Mouse (Mus musculus) forebrain, postnatal 0 days (tissue): ENCODE measurements at regions not wholly inside any gene's neighbourhood (a gene's known extent, or its start where the extent isn't known, plus 50 kb on each side); places are given as distances from the start of the nearest gene placed in this dataset.
A peak's percentile ranks its signal among the peaks of the same experiment; 100 is the strongest.

Experiments
- ATAC-seq: fragments of 200-750 bp; cut with Nextera tagmentation; 2 replicates; pipeline ENCODE4 v1.8.0; 2017; ENCODE audit warnings: mild to moderate bottlenecking, moderate library complexity
- DNase-seq: peaks from one replicate; pipeline ENCODE4 v3.0.0-alpha.2; 2015
- H3K27ac ChIP-seq: fragments of 300-500 bp; sonication (generic); 2 replicates; pipeline ENCODE4 v1.5.1; 2014; ENCODE audit warnings: low read depth, mild to moderate bottlenecking, antibody characterized with exemption, low read length, moderate library complexity, mixed read lengths
- H3K27me3 ChIP-seq: fragments of 300-500 bp; sonication (generic); 2 replicates; pipeline ENCODE4 v1.6.1; 2014; ENCODE audit warnings: mild to moderate bottlenecking, low read length, mixed read lengths; ENCODE audit not compliant: insufficient read depth
- H3K36me3 ChIP-seq: fragments of 300-500 bp; sonication (generic); 2 replicates; pipeline ENCODE4 v1.6.1; 2014; ENCODE audit warnings: mild to moderate bottlenecking, moderate library complexity; ENCODE audit not compliant: insufficient read depth
- H3K4me1 ChIP-seq: fragments of 300-500 bp; sonication (generic); 2 replicates; pipeline ENCODE4 v1.6.1; 2014; ENCODE audit warnings: antibody characterized with exemption; ENCODE audit not compliant: insufficient read depth
- H3K4me2 ChIP-seq: fragments of 300-500 bp; sonication (generic); 2 replicates; pipeline ENCODE4 v1.6.1; 2014; ENCODE audit warnings: low read depth, mild to moderate bottlenecking, moderate library complexity
- H3K4me3 ChIP-seq: fragments of 300-500 bp; sonication (generic); 2 replicates; pipeline ENCODE4 v1.5.1; 2014; ENCODE audit warnings: low read depth, low read length, mixed read lengths
- H3K9ac ChIP-seq: fragments of 300-500 bp; sonication (generic); 2 replicates; pipeline ENCODE4 v1.6.1; 2014; ENCODE audit warnings: mild to moderate bottlenecking
- H3K9me3 ChIP-seq: fragments of 300-500 bp; sonication (generic); 2 replicates; pipeline ENCODE4 v1.6.1; 2016; ENCODE audit warnings: low read length
- CTCF ChIP-seq: sonication (generic); IDR thresholded peaks from 2 replicates; pipeline ENCODE4 v1.5.1; 2016; ENCODE audit warnings: antibody characterized with exemption, control low read depth, low read depth
- WGBS: fragments of 180-500 bp; shearing (Covaris S2); extraction: QIAGEN DNeasy Blood & Tissue Kit; methylation state at CpG from one replicate; pipeline ENCODE4 v1.1.7; 2014; 5-methylcytosine and 5-hydroxymethylcytosine counted together

DNA sequence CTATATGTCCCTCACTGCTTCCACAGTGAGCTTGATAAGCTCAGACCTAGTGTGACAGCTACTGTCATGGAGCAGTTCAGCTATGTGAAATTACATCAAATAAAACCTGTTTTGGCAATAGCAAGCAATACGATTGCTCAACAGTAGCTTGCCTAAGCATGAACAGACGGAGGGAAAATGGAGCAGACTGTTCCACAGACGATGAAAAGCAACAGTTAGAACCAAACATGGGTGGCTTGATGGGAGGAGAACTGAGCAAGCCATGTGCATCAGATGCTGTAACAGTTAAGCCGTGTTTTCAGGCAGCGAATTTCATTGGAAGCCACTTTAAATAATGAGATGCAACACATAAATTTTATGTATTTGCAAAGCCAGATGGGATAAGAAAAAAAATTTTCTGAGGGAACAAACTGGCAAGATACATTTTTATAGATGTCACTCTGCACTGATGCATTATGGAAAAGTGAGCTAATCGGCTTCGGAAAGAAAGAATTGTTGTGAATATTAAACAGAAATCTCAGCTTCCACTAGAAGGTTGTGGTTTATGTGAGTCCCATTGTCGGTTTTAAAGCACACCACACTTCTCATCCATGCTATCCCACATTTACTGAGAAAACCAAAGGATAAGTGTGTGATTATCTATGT, 270.9 kb upstream of the 2610001J05Rik start:
- 53% methylated on average over 8 of the region's 8 CpGs for WGBS
- peak; percentile 98 for ATAC-seq
- no peak for TF ChIP-seq CTCF
- no peaks in the 10 kb centered on the region for H3K36me3 ChIP-seq
- no peaks in the 10 kb centered on the region for H3K4me1 ChIP-seq
- no peak overlapping the region for H3K4me3 ChIP-seq
- H3K4me2 ChIP-seq, result no peak overlapping the region
- H3K9me3 ChIP-seq, result no peaks in the 10 kb centered on the region
- no peak overlapping the region for H3K9ac ChIP-seq
- H3K27ac ChIP-seq, result peak overlapping the region; percentile 57; the same call in 1 of the 2 replicates
- H3K27me3 ChIP-seq, result no peaks in the 10 kb centered on the region
- DNase-seq, result peak; percentile 91

DNA sequence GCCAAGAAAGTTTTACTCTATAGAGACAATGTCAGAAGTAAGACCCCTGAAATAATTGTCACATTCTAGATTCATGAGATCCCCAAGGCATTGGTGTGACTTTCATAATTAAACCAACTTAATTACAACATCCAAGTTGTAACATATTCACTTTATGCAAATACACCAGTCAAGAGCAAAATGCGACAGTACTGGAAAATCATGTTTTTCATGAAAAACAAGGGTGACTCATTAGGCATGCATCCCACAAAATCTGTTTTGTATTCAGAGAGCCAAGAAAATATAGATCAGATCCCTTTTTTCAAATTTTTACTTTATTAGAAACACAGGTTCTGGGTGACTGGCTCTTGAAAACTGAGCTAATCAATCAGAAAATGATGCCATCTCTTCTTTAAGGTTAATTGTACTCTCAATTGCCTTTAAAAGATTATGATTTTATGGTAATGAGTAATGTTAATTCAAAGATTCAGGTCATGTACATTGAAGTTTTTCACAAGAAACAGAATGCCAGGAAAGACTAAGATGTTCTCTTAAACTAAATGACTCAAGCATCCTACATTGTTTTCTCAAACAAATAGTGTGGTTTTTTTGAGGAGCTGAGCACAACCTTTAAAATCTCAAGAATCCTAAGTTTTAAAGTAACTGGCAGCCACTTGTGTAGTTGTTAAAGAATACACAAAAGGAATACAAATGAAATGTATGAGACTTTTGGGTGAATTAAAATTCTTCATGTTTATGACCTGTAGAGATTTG, 259.2 kb upstream of the 2610001J05Rik start:
- no peak overlapping the region for H3K4me3 ChIP-seq
- H3K9ac ChIP-seq, result no peak overlapping the region
- ATAC-seq (peak; percentile 77), DNase-seq (peak; percentile 37)
- no peak overlapping the region for H3K27ac ChIP-seq
- 47% methylated on average over 1 of the region's 1 CpGs for WGBS
- H3K27me3 ChIP-seq, result no peaks in the 10 kb centered on the region
- TF ChIP-seq CTCF, result no peak
- no peaks in the 10 kb centered on the region for H3K36me3 ChIP-seq
- no peak overlapping the region for H3K4me2 ChIP-seq
- no peaks in the 10 kb centered on the region for H3K4me1 ChIP-seq
- no peaks in the 10 kb centered on the region for H3K9me3 ChIP-seq

- H3K9ac ChIP-seq, result no peak overlapping the region
- TF ChIP-seq CTCF, result no peak
- ATAC-seq (no peak), DNase-seq (no peak)
- no peaks in the 10 kb centered on the region for H3K9me3 ChIP-seq
- H3K4me3 ChIP-seq, result no peak overlapping the region
- no peak overlapping the region for H3K4me2 ChIP-seq
- no peaks in the 10 kb centered on the region for H3K4me1 ChIP-seq
- H3K36me3 ChIP-seq, result no peaks in the 10 kb centered on the region
- no peaks in the 10 kb centered on the region for H3K27me3 ChIP-seq
- H3K27ac ChIP-seq, result no peak overlapping the region
Observed at GRCm38 (mm10) chr6:14129394-14129793, 258.1 kb upstream of the 2610001J05Rik start.

DNA sequence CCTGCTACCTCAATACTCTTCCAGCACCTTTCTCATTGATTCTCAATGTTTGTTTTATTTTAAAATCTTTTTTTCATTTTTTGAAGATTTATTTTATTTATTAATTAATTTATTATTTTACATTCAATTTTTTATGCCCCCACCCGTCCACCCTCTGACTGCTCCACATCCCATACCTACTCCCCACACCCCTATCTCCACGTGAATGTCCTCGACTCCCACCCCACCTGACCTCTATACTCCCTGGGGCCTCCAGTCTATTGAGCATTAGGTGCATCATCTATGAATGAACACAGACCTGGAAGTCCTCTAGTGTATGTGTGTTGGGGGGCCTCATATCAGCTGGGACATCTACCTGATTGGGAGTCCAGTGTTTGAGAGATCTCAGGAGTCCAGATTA, 251.0 kb upstream of the 2610001J05Rik start:
- Histone ChIP-seq H3K9me3 (no peaks in the 10 kb centered on the region), H3K4me2 (no peak overlapping the region), H3K4me3 (no peak overlapping the region), H3K36me3 (no peaks in the 10 kb centered on the region), H3K27me3 (no peaks in the 10 kb centered on the region), H3K4me1 (no peaks in the 10 kb centered on the region), H3K9ac (no peak overlapping the region), H3K27ac (no peak overlapping the region)
- WGBS, result 91% methylated on average over 3 of the region's 3 CpGs
- DNase-seq, result no peak
- TF ChIP-seq CTCF, result no peak
- no peak for ATAC-seq

GRCm38 (mm10) chr6:14121479-14121878, 250.2 kb upstream of the 2610001J05Rik start:
- no peaks in the 10 kb centered on the region for H3K27me3 ChIP-seq
- H3K4me2 ChIP-seq, result no peak overlapping the region
- H3K4me3 ChIP-seq, result no peak overlapping the region
- H3K9me3 ChIP-seq, result no peaks in the 10 kb centered on the region
- H3K36me3 ChIP-seq, result no peaks in the 10 kb centered on the region
- TF ChIP-seq CTCF, result no peak
- H3K9ac ChIP-seq, result no peak overlapping the region
- H3K27ac ChIP-seq, result no peak overlapping the region
- ATAC-seq (no peak), DNase-seq (no peak)
- H3K4me1 ChIP-seq, result no peaks in the 10 kb centered on the region
- WGBS, result 95% methylated on average over 5 of the region's 5 CpGs

DNA sequence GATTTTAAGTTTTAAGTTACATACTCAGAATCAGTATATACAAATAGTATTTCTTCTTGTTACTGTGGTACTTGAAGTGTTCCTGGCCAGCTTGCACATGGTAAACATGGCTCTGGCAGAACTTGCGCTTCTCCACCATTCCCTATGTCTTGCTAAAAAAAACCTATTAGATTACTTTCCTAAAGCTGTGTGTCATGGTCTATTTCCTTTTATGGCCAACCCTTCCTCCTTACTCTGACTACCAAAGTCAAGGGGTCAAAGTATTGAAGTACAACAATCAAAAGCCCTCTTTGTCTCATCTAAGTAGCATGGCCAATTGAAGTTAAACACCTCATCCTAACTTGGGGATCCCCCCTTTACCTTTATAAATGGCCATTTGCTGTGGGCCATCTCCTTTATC, 223.6 kb upstream of the 2610001J05Rik start:
- Histone ChIP-seq H3K36me3 (no peaks in the 10 kb centered on the region), H3K4me1 (no peaks in the 10 kb centered on the region), H3K27ac (no peak overlapping the region), H3K4me3 (no peak overlapping the region), H3K27me3 (no peaks in the 10 kb centered on the region), H3K9ac (no peak overlapping the region), H3K4me2 (no peak overlapping the region), H3K9me3 (no peaks in the 10 kb centered on the region)
- no peak for TF ChIP-seq CTCF
- DNase-seq (no peak), ATAC-seq (no peak)
- WGBS, result 95% methylated on average over 1 of the region's 1 CpGs

GRCm38 (mm10) chr6:14081884-14082283, 210.6 kb upstream of the 2610001J05Rik start:
- no peak for TF ChIP-seq CTCF
- no peak overlapping the region for H3K9ac ChIP-seq
- WGBS, result 66% methylated on average over 1 of the region's 1 CpGs
- ATAC-seq (no peak), DNase-seq (no peak)
- H3K27ac ChIP-seq, result no peak overlapping the region
- no peaks in the 10 kb centered on the region for H3K9me3 ChIP-seq
- H3K4me2 ChIP-seq, result no peak overlapping the region
- no peak overlapping the region for H3K4me3 ChIP-seq
- no peaks in the 10 kb centered on the region for H3K36me3 ChIP-seq
- no peaks in the 10 kb centered on the region for H3K4me1 ChIP-seq
- no peaks in the 10 kb centered on the region for H3K27me3 ChIP-seq
